Mouse (Mus musculus) G1E (cell line): ENCODE data around the gene Vamp8. TPM values are rescaled to one million over a fixed set of nuclear protein-coding genes. Genes with fewer than 3 reads are reported as not detected.

Experiments
- ATAC-seq: 2 replicates; pipeline ENCODE4 v1.8.0; 2016; ENCODE audit warnings: mild to moderate bottlenecking; ENCODE audit not compliant: insufficient number of reproducible peaks, poor library complexity, low FRiP score, severe bottlenecking; ENCODE audit errors: extremely low read depth
- DNase-seq: peaks from one replicate; pipeline ENCODE4 v3.0.0; 2012; ENCODE audit warnings: low spot score
- H3K27me3 ChIP-seq: 2 replicates; pipeline ENCODE4 v1.6.1; 2012; ENCODE audit warnings: mild to moderate bottlenecking, low read length, inconsistent platforms; ENCODE audit not compliant: insufficient read depth
- H3K36me3 ChIP-seq: replicated peaks from 2 replicates; pipeline ENCODE3; 2012; ENCODE audit warnings: mild to moderate bottlenecking, inconsistent platforms
- H3K4me1 ChIP-seq: 2 replicates; pipeline ENCODE4 v1.6.1; 2012; ENCODE audit warnings: low read depth, low read length, inconsistent platforms, mixed read lengths; ENCODE audit not compliant: insufficient read depth
- H3K4me3 ChIP-seq: 2 replicates; pipeline ENCODE4 v1.5.1; 2012; ENCODE audit warnings: low read depth, mild to moderate bottlenecking, inconsistent platforms, low read length, moderate library complexity, mixed read lengths
- H3K9me3 ChIP-seq: replicated peaks from 2 replicates; pipeline ENCODE4 v1.6.1; 2012; ENCODE audit warnings: inconsistent platforms
- CTCF ChIP-seq: IDR thresholded peaks from 2 replicates; pipeline ENCODE4 v1.5.1; 2012; ENCODE audit warnings: low read depth, low read length, inconsistent platforms, mixed read lengths
- GATA1 ChIP-seq: IDR thresholded peaks from 2 replicates; pipeline ENCODE4 v1.6.1; 2012; ENCODE audit warnings: borderline replicate concordance, low read length, inconsistent platforms, mixed read lengths
- GATA2 ChIP-seq: IDR thresholded peaks from 2 replicates; pipeline ENCODE4 v1.6.1; 2012; ENCODE audit warnings: low read depth, low read length, inconsistent platforms, borderline replicate concordance
- POLR2AphosphoS5 ChIP-seq: IDR thresholded peaks from 2 replicates; pipeline ENCODE4 v1.6.1; 2012; ENCODE audit warnings: low read depth, low read length, inconsistent platforms; ENCODE audit not compliant: insufficient replicate concordance
- TAL1 ChIP-seq: conservative IDR thresholded peaks from 2 replicates; pipeline ENCODE4 v1.6.1; 2012; ENCODE audit warnings: low read depth, low read length, inconsistent platforms, mixed read lengths
- polyA plus RNA-seq: library from polyadenylated mRNA; stranded (reverse); fragments of >175 nt; gene quantifications from 2 replicates; pipeline ENCODE4 v1.2.3, GENCODE M21; 2012
- total RNA-seq, 2 experiments: library from RNA; stranded (forward) in 1 of 2; stranded (reverse) in 1 of 2; fragments of 200-1000 nt in 1 of 2; fragments of >200 nt in 1 of 2; fragmentation: Nextera tagmentation in 1 of 2; gene quantifications; 2 replicates each; pipeline ENCODE4 v1.2.3; 2014 to 2017

The Vamp8 gene
- total and polyA plus RNA-seq, 3 experiments: 58.1 to 516 (median 261) TPM

GRCm38 (mm10) chr6:72415964-72416772 lies 25.7 kb upstream of the Vamp8 start:
- H3K9me3 ChIP-seq: no peaks in the 10 kb centered on the region
- no peak for TF ChIP-seq GATA1
- TF ChIP-seq TAL1: no peak
- TF ChIP-seq GATA2: no peak
- no peak for TF ChIP-seq CTCF
- no peak for TF ChIP-seq POLR2AphosphoS5
- peaks cover 36% of the 10 kb centered on the region for H3K4me1 ChIP-seq
- no peak for ATAC-seq
- no peaks in the 10 kb centered on the region for H3K27me3 ChIP-seq
- no peak overlapping the region for H3K4me3 ChIP-seq
- peaks cover 57% of the 10 kb centered on the region for H3K36me3 ChIP-seq
- no peak for DNase-seq

- no peak for TF ChIP-seq CTCF
- TF ChIP-seq GATA2: no peak
- no peak for TF ChIP-seq TAL1
- no peak for TF ChIP-seq POLR2AphosphoS5
- no peak for TF ChIP-seq GATA1
- DNase-seq (no peak), ATAC-seq (no peak)
- no peaks in the 10 kb centered on the region for H3K9me3 ChIP-seq
- H3K4me1 ChIP-seq: peaks cover 40% of the 10 kb centered on the region
- peaks cover 47% of the 10 kb centered on the region for H3K36me3 ChIP-seq
- H3K27me3 ChIP-seq: peaks cover 5% of the 10 kb centered on the region; the same call in 1 of the 2 replicates
- H3K4me3 ChIP-seq: peak overlapping the region; percentile 90
Measured at GRCm38 (mm10) chr6:72415181-72415580, 24.7 kb upstream of the Vamp8 start.

GRCm38 (mm10) chr6:72414076-72414756 lies 23.7 kb upstream of the Vamp8 start, which contains the start of gene Ggcx:
TSS of gene Ggcx (plus strand) at chr6:72414308.
- H3K4me3 ChIP-seq: peak within 1 kb of the TSS; percentile 90
- H3K27me3 ChIP-seq: peaks cover 5% of the 10 kb centered on the region; the same call in 1 of the 2 replicates
- H3K4me1 ChIP-seq: peaks cover 39% of the 10 kb centered on the region
- H3K9me3 ChIP-seq: no peaks in the 10 kb centered on the region
- ATAC-seq (peak; percentile 81), DNase-seq (peak; percentile 82)
- TF ChIP-seq TAL1 (no peak), GATA2 (no peak), CTCF (no peak), POLR2AphosphoS5 (no peak), GATA1 (no peak)
- peaks cover 38% of the 10 kb centered on the region for H3K36me3 ChIP-seq

- DNase-seq (no peak), ATAC-seq (no peak)
- peaks cover 8% of the 10 kb centered on the region for H3K36me3 ChIP-seq
- H3K9me3 ChIP-seq: no peaks in the 10 kb centered on the region
- H3K4me3 ChIP-seq: no peak overlapping the region
- H3K4me1 ChIP-seq: peaks cover 37% of the 10 kb centered on the region
- peaks cover 5% of the 10 kb centered on the region; the same call in 1 of the 2 replicates for H3K27me3 ChIP-seq
- no peak for TF ChIP-seq GATA1
Measured at GRCm38 (mm10) chr6:72410518-72410917, 20.0 kb upstream of the Vamp8 start.

GRCm38 (mm10) chr6:72410003-72410402 lies 19.5 kb upstream of the Vamp8 start:
- Histone ChIP-seq H3K4me3 (no peak overlapping the region), H3K36me3 (peaks cover 8% of the 10 kb centered on the region), H3K9me3 (no peaks in the 10 kb centered on the region), H3K4me1 (peaks cover 35% of the 10 kb centered on the region), H3K27me3 (peaks cover 5% of the 10 kb centered on the region; the same call in 1 of the 2 replicates)
- DNase-seq: no peak
- no peak for ATAC-seq
- TF ChIP-seq GATA1: no peak
- TF ChIP-seq GATA2: no peak
- TF ChIP-seq POLR2AphosphoS5: no peak
- TF ChIP-seq TAL1: no peak
- no peak for TF ChIP-seq CTCF

GRCm38 (mm10) chr6:72409567-72409966 lies 19.1 kb upstream of the Vamp8 start:
- peaks cover 5% of the 10 kb centered on the region; the same call in 1 of the 2 replicates for H3K27me3 ChIP-seq
- no peak overlapping the region for H3K4me3 ChIP-seq
- H3K9me3 ChIP-seq: no peaks in the 10 kb centered on the region
- TF ChIP-seq GATA2: no peak
- TF ChIP-seq CTCF: peak; percentile 48
- DNase-seq (no peak), ATAC-seq (no peak)
- H3K4me1 ChIP-seq: peaks cover 31% of the 10 kb centered on the region
- H3K36me3 ChIP-seq: peaks cover 8% of the 10 kb centered on the region
